Mouse (Mus musculus) adrenal gland, postnatal 25 days (tissue): ENCODE measurements at regions not wholly inside any gene's neighbourhood (a gene's known extent, or its start where the extent isn't known, plus 50 kb on each side); places are given as distances from the start of the nearest gene placed in this dataset.

Experiments
- DNase-seq: peaks from one replicate; pipeline ENCODE4 v3.0.0; 2021; ENCODE audit warnings: mixed read lengths

DNA sequence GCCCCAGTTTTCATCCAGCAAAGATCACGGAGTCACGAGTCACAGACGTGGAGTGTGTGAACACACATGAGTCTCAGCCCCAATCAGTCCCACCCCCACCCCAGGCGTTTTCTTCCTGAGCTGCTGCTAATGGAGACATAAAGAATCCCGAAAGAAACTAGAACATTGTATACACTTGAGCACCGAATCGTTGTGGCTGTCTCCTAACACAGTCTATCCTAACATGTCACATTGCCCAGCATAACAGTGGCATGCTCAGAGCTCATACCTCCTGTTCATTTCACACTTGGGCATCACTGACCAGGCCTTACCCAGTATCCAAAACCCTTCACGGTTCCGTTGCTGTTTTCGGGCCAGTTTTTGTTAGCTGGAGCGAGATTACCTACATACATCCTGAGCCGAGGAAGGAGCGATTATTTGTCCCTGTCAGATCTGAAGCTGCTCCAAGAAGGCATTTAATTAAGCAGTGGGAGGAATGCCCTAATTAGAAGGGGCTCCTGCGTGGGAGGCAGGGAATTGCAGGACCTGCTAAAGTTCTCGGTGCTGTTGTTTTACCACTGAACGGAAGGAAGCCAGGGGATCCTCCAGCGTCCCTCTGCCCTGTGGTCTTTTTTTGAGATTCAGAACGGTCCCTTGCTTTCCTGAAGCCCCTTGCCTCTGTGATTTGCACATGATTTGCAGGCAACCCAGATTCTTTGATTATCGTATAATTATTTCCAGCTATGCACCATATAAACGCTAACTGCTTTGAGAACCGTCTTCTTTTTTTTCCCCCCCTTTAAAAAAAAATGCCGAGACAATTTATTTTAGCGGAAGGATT is 53.4 kb upstream of the Nap1l1 start:
- DNase-seq: no peak

DNA sequence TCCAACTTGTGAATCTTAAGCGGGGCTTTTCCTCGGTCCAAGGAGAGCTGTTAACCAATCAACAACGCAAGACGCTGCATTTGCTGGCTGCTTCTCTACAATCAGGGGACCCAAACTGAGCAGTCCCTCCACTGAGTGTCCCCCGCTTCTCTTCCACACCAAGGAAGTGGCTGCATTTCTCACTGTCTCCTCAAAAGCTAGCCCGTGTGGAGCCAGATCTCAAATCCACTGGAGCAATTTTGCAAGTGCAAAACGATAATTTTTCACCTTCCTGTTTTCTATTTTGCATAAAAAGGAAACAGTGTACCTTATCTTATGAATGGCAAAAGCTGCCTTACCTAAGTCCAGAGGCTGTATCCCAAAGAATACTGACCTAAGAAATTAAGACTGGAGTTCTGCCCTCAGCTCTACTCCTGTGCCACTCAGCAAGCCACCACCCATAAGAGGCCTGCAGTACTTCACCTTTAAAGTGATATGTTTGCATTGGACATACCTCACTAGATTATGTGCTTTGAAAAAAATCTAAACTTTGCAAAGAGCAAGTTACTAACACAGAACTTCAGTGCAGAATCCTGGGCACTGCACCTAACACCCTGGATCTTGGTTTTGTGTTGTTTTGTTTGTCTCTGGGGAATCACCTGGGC is 52.7 kb upstream of the Nap1l1 start:
- DNase-seq: no peak

DNA sequence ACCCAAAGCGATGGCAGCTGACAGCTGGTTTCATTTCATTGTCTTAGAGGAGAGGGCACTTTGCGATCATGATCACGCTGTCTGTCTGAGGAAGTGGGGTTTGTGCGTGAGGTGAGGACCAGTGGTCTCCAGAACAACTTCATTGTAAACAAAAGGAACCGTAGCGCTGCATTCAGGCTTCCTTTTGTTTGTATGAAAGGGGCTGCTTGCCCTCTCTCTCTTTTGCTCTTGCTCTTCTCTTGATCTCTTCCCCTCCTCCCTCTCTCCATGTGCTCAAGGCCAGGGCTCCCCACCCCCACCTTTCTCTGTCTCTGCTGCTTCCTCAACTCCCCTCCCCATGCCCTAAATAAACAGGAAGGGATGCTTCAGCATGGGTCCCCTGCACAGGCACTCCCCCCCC is 51.0 kb upstream of the Nap1l1 start:
- DNase-seq: no peak

DNA sequence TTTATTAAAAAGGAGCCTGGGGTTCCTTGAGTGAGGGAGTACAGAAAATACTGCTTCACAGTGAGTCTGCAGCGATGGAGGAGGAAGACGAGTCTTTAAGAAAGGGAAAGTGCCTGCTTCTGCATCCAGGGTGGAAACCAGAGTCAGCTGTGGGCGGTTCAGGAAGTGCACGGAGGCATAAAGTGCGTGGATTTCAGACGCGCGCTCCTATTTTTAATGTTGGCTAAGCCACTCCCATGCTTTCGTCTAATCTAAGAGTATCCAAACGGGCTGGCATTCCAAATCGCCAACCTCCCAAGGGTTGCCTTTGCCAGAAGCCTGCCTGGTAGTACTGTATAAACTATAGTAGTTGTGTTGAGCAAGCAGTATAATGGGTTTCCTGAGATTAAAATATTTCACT is 50.4 kb upstream of the Nap1l1 start:
- DNase-seq: peak; percentile 14
